Mouse (Mus musculus) thymus, adult 2 months (tissue): Measurements from ENCODE around the gene Palm. TPM values are rescaled to one million over a fixed set of nuclear protein-coding genes. Genes with fewer than 3 reads are reported as not detected.

Experiments
- DNase-seq: peaks from one replicate; pipeline ENCODE4 v3.0.0; 2021
- H3K27ac ChIP-seq: fragments of 200-500 bp; 2 replicates; pipeline ENCODE4 v1.5.1; 2012; ENCODE audit warnings: low read length, control low read depth; ENCODE audit not compliant: control insufficient read depth, insufficient read depth
- H3K27me3 ChIP-seq: fragments of 200-500 bp; 2 replicates; pipeline ENCODE4 v1.6.1; 2012; ENCODE audit warnings: mild to moderate bottlenecking, low read length, moderate library complexity, mixed read lengths; ENCODE audit not compliant: control insufficient read depth, insufficient read depth
- H3K36me3 ChIP-seq: fragments of 200-500 bp; 2 replicates; pipeline ENCODE4 v1.6.1; 2012; ENCODE audit warnings: mild to moderate bottlenecking, low read length, moderate library complexity; ENCODE audit not compliant: control insufficient read depth, insufficient read depth
- H3K4me1 ChIP-seq: fragments of 200-500 bp; replicated peaks from 2 replicates; pipeline ENCODE4 v1.6.1; 2012; ENCODE audit warnings: low read length; ENCODE audit not compliant: control insufficient read depth, insufficient read depth
- H3K4me3 ChIP-seq: fragments of 200-500 bp; 2 replicates; pipeline ENCODE4 v1.5.1; 2012; ENCODE audit warnings: mild to moderate bottlenecking, low read length, control low read depth, moderate library complexity; ENCODE audit not compliant: control insufficient read depth, insufficient read depth
- CTCF ChIP-seq: fragments of 200-500 bp; IDR thresholded peaks from 2 replicates; pipeline ENCODE4 v1.5.1; 2012; ENCODE audit warnings: mild to moderate bottlenecking, control low read depth, low read length, moderate library complexity, borderline replicate concordance; ENCODE audit not compliant: control insufficient read depth, poor library complexity, insufficient read depth; ENCODE audit errors: extremely low read depth
- POLR2A ChIP-seq: fragments of 200-500 bp; IDR thresholded peaks from 2 replicates; pipeline ENCODE4 v1.6.1; 2012; ENCODE audit warnings: mild to moderate bottlenecking, low read length, control low read depth, moderate library complexity; ENCODE audit not compliant: control insufficient read depth, poor library complexity, insufficient read depth; ENCODE audit errors: extremely low read depth
- WGBS: fragments of 180-500 bp; shearing (Covaris S2); methylation state at CpG from one replicate; pipeline ENCODE4 v1.1.7; 2018; 5-methylcytosine and 5-hydroxymethylcytosine counted together
- polyA plus RNA-seq: library from polyadenylated mRNA; depleted of rRNA; stranded (reverse); fragments of >200 nt; gene quantifications from 2 replicates; pipeline ENCODE4 v1.2.3, GENCODE M21; 2012

Gene Palm
- polyA plus RNA-seq, 1 experiment, result 63.7 TPM

GRCm38 (mm10) chr10:79780664-79781015 is 12.7 kb upstream of the Palm start:
- Histone ChIP-seq H3K4me1 (peaks cover 43% of the 10 kb centered on the region), H3K27ac (no peak overlapping the region)
- DNase-seq, result no peak

GRCm38 (mm10) chr10:79781139-79781538 is 12.2 kb upstream of the Palm start:
- Histone ChIP-seq H3K4me3 (peak overlapping the region; percentile 19), H3K4me1 (peaks cover 43% of the 10 kb centered on the region), H3K36me3 (no peaks in the 10 kb centered on the region), H3K27me3 (no peaks in the 10 kb centered on the region), H3K27ac (no peak overlapping the region)
- no peak for TF ChIP-seq CTCF
- TF ChIP-seq POLR2A, result no peak
- 42% methylated on average over 21 of the region's 21 CpGs for WGBS
- no peak for DNase-seq

More at GRCm38 (mm10) chr10:79780664-79781015, 12.7 kb upstream of the Palm start:
- no peaks in the 10 kb centered on the region; the same call in 1 of the 2 replicates for H3K27me3 ChIP-seq
- H3K4me3 ChIP-seq, result peak overlapping the region; percentile 55
- 2% methylated on average over 13 of the region's 13 CpGs for WGBS
- no peak for TF ChIP-seq CTCF
- TF ChIP-seq POLR2A, result no peak
- H3K36me3 ChIP-seq, result no peaks in the 10 kb centered on the region

DNA sequence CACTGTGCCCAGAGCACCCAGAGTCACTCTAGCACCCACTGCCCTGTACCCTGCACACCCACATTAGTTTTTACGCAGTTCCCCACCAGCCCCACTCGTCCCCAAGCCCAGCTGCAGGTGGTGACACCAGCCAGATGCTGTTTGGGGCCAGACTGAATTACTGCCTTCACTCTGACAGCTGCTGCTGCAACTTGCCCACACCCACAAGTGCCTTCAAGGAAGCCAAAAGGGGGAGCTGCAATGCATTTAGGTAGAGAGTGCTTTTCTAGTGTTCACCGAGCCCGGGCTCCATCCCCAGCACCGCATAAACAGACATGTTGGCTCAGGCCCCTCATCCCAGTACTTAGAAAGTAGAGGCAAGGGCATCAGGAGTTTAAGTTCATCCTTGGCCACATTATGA is 11.4 kb upstream of the Palm start:
- peak; percentile 67 for DNase-seq
- H3K27me3 ChIP-seq, result no peaks in the 10 kb centered on the region
- WGBS, result 8% methylated on average over 5 of the region's 5 CpGs
- peaks cover 45% of the 10 kb centered on the region for H3K4me1 ChIP-seq
- H3K4me3 ChIP-seq, result no peak overlapping the region
- no peaks in the 10 kb centered on the region for H3K36me3 ChIP-seq
- H3K27ac ChIP-seq, result peak overlapping the region; percentile 54
- TF ChIP-seq POLR2A (no peak), CTCF (no peak)

DNA sequence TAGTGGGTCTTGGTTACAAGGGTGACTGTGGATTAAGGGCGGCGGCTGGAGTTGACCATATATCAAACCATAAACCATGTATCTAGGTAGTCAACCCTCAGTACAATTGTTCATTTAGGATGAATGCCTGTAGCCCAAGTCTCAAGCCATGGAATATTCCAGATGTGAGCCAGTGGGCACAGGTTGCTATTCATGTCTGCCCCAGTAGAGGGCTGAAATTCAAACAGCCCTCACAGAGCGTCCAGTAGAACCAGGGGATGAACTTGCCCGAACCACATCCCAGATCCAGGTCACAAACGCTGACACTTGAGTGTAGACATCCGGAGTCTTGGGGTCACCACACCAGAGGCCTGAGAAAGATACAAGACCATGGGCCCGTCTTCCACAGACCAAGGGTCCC is 10.3 kb upstream of the Palm start:
- H3K4me1 ChIP-seq, result peaks cover 53% of the 10 kb centered on the region
- H3K4me3 ChIP-seq, result no peak overlapping the region
- no peak overlapping the region for H3K27ac ChIP-seq
- no peaks in the 10 kb centered on the region for H3K27me3 ChIP-seq
- no peak for DNase-seq
- 93% methylated on average over 7 of the region's 7 CpGs for WGBS
- H3K36me3 ChIP-seq, result no peaks in the 10 kb centered on the region
- TF ChIP-seq CTCF, result no peak
- no peak for TF ChIP-seq POLR2A

GRCm38 (mm10) chr10:79783920-79784800 is 9.2 kb upstream of the Palm start:
- DNase-seq, result peak; percentile 61
- H3K4me1 ChIP-seq, result peaks cover 59% of the 10 kb centered on the region
- no peak overlapping the region for H3K27ac ChIP-seq
- no peaks in the 10 kb centered on the region for H3K36me3 ChIP-seq
- WGBS, result 86% methylated on average over 27 of the region's 27 CpGs
- no peak for TF ChIP-seq CTCF
- TF ChIP-seq POLR2A, result no peak
- no peak overlapping the region for H3K4me3 ChIP-seq
- H3K27me3 ChIP-seq, result no peaks in the 10 kb centered on the region

GRCm38 (mm10) chr10:79788386-79789158 is 4.8 kb upstream of the Palm start:
- peak overlapping the region; percentile 87 for H3K27ac ChIP-seq
- H3K4me1 ChIP-seq, result peaks cover 48% of the 10 kb centered on the region
- no peak for TF ChIP-seq POLR2A
- TF ChIP-seq CTCF, result peak; percentile 52; the same call in 1 of the 2 replicates
- peak overlapping the region; percentile 31 for H3K4me3 ChIP-seq
- no peaks in the 10 kb centered on the region for H3K36me3 ChIP-seq
- no peaks in the 10 kb centered on the region for H3K27me3 ChIP-seq
- 3% methylated on average over 7 of the region's 7 CpGs for WGBS
- DNase-seq, result peak; percentile 76
